Comparison of ENCODE assay signal across 9 mouse cellular contexts in the genomic region with DNA sequence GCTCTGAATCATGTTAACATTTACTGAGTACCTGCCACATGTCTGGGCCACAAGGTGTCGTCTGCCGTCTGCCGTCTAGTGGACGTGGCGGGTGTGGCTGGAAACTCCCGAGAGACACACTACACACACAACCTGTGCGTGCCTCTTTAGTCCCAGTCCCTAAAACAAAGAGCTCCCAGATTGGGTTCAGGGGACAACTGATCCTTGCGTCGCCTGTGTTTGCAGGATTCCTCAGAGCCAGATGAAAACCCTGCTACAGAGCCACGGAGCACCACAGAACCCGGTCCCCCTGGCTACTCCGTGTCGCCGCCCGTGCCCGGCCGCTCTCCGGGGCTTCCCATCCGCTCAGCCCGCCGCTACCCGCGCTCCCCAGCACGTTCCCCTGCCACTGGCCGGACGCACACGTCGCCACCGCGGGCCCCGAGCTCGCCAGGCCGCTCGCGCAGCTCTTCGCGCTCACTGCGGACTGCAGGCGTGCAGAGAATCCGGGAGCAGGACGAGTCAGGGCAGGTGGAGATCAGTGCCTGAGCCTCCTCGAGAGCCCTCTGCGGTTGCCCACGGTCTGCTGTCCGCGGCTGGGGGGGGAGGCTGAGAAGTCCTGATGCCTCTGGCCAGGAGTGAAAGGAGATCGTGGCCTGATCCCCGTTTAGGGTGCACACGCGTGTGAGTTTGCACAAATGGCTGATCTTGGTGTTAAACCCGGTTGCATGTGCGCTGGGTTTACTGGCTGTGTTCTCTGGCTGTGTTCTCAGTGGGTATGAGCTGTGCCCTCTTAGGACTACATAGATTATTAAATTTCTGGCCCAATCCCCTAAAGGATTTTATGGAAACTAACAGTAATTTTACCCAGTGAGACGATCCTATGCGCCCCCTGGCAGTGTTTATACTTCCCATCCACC. TPM values are rescaled to one million over a fixed set of nuclear protein-coding genes. Genes with fewer than 3 reads are reported as not detected.
A peak's percentile ranks its signal among the peaks of the same experiment; 100 is the strongest.
DNase-seq lines count a peak whose midpoint lies in the region; ATAC-seq and TF ChIP-seq lines count a peak whose summit lies in the region.
"Had no signal": no experiment of that assay in that cellular context is flagged by ENCODE, and none has a peak within 500 bp of the region (broad histone marks: within the 10 kb centered on the region; RNA-seq: fewer than 3 reads in every experiment).

No protein-coding gene starts in this region.

- H3K9ac ChIP-seq in forebrain, embryonic 16.5 days (replicated peaks; ENCODE audit: low read depth, low read length): peak overlapping the region; percentile 84
- peak overlapping the region; percentile 70 for H3K9ac ChIP-seq in hindbrain, postnatal 0 days (replicated peaks; ENCODE audit: low read length)

- peak overlapping the region; percentile 16 for H3K4me3 ChIP-seq in erythroblast, embryonic 14.5 days (replicated peaks)
- H3K4me3 ChIP-seq in forebrain, embryonic 16.5 days (replicated peaks; ENCODE audit: low read length): peak overlapping the region; percentile 59
- H3K4me3 ChIP-seq in hindbrain, postnatal 0 days (ENCODE audit: low read length): peak overlapping the region; percentile 47
- H3K4me3 ChIP-seq in olfactory bulb, adult 2 months (ENCODE audit: insufficient read depth, low read depth, low read length): peak overlapping the region; percentile 46

- WGBS in forebrain, embryonic 16.5 days: 7% methylated on average over 54 of the region's 54 CpGs
- 7% methylated on average over 52 of the region's 54 CpGs for WGBS in hindbrain, postnatal 0 days
- WGBS in olfactory bulb, adult 2 months: 17% methylated on average over 54 of the region's 54 CpGs

- no peaks in the 10 kb centered on the region for H3K9me3 ChIP-seq in erythroblast, embryonic 14.5 days (ENCODE audit: control insufficient read depth, low read length)
- H3K9me3 ChIP-seq in forebrain, embryonic 16.5 days (ENCODE audit: control insufficient read depth, low read length): no peaks in the 10 kb centered on the region
- H3K9me3 ChIP-seq in hindbrain, postnatal 0 days (ENCODE audit: low read length): no peaks in the 10 kb centered on the region

- peaks cover 25% of the 10 kb centered on the region for H3K27me3 ChIP-seq in erythroblast, embryonic 14.5 days (ENCODE audit: control insufficient read depth)
- no peaks in the 10 kb centered on the region for H3K27me3 ChIP-seq in forebrain, embryonic 16.5 days (replicated peaks; ENCODE audit: control insufficient read depth, insufficient read depth, low read length)
- no peaks in the 10 kb centered on the region for H3K27me3 ChIP-seq in hindbrain, postnatal 0 days (ENCODE audit: insufficient read depth, low read length)

- no peaks in the 10 kb centered on the region for H3K36me3 ChIP-seq in erythroblast, embryonic 14.5 days (ENCODE audit: control insufficient read depth)
- no peaks in the 10 kb centered on the region for H3K36me3 ChIP-seq in forebrain, embryonic 16.5 days (ENCODE audit: control insufficient read depth, insufficient read depth)
- H3K36me3 ChIP-seq in hindbrain, postnatal 0 days (ENCODE audit: insufficient read depth, low read length): no peaks in the 10 kb centered on the region

- no peak for ATAC-seq in erythroblast, adult 5-6 weeks (replicated peaks; ENCODE audit: low FRiP score, poor library complexity, severe bottlenecking)
- ATAC-seq in forebrain, embryonic 16.5 days: peak; percentile 87
- ATAC-seq in hindbrain, postnatal 0 days: peak; percentile 83

- peak; percentile 59 for TF ChIP-seq CTCF in hindbrain, postnatal 0 days (IDR thresholded peaks at IDR 0.05; ENCODE audit: low read depth)
- TF ChIP-seq CTCF in olfactory bulb, adult 2 months (IDR thresholded peaks at IDR 0.05; ENCODE audit: insufficient read depth, low read depth, low read length): no peak

- H3K27ac ChIP-seq in forebrain, embryonic 16.5 days (ENCODE audit: low read length): no peak overlapping the region
- peak overlapping the region; percentile 58 for H3K27ac ChIP-seq in hindbrain, postnatal 0 days
- no peak overlapping the region for H3K27ac ChIP-seq in olfactory bulb, adult 2 months (ENCODE audit: insufficient read depth, low read depth, low read length)

- peak overlapping the region; percentile 89 for H3K4me2 ChIP-seq in forebrain, embryonic 16.5 days (ENCODE audit: low read length)
- peak overlapping the region; percentile 68 for H3K4me2 ChIP-seq in hindbrain, postnatal 0 days (ENCODE audit: low read depth, low read length)

- TF ChIP-seq POLR2A in olfactory bulb, adult 2 months (IDR thresholded peaks at IDR 0.05; ENCODE audit: insufficient read depth, low read depth, low read length): no peak

- peaks cover 3% of the 10 kb centered on the region for H3K4me1 ChIP-seq in erythroblast, embryonic 14.5 days (ENCODE audit: control insufficient read depth)
- peaks cover 5% of the 10 kb centered on the region for H3K4me1 ChIP-seq in forebrain, embryonic 16.5 days (replicated peaks; ENCODE audit: control insufficient read depth, insufficient read depth, low read length)
- H3K4me1 ChIP-seq in hindbrain, postnatal 0 days (ENCODE audit: insufficient read depth, low read length): no peaks in the 10 kb centered on the region
- H3K4me1 ChIP-seq in olfactory bulb, adult 2 months (ENCODE audit: control insufficient read depth, insufficient read depth, low read length): peaks cover 4% of the 10 kb centered on the region; the same call in 1 of the 2 replicates

- DNase-seq in adrenal gland, adult 2 months: peak; percentile 68
- peak; percentile 65 for DNase-seq in hindbrain, postnatal 0 days (ENCODE audit: low spot score)
- peak; percentile 50 to 60 for DNase-seq in lung, adult 18-20 months
- DNase-seq in thymus, postnatal 10 days (ENCODE audit: low spot score in 2 of 2): no peak

RNA-seq across cellular contexts. Expression of a gene that starts 17.2 kb away (rescaled TPM):
- polyA plus RNA-seq in erythroblast, embryonic 14.5 days (2012): 0.02 and 0.23 TPM in 2 replicates
- not detected in 2 replicates for total RNA-seq in erythroblast, adult 5-6 weeks (2015; ENCODE audit: low replicate concordance)
- total RNA-seq in erythroblast, adult 5-6 weeks (2017; ENCODE audit: low replicate concordance): not detected in 2 replicates
- total RNA-seq in adrenal gland, adult 2 months (2021): 10 to 100 TPM; 17.3 to 27.0 TPM
- 47.5 and 54.0 TPM in 2 replicates for polyA plus RNA-seq in adrenal gland, adult 2 months (2012; rRNA removed)
- polyA plus RNA-seq in forebrain, embryonic 16.5 days (2015; fragmentation: Nextera tagmentation; extraction: Ambion mirVana): 4.5 and 4.6 TPM in 2 replicates
- 12.5 and 13.1 TPM in 2 replicates for total RNA-seq in hindbrain, postnatal 0 days (2014; rRNA removed)
- 3.6 and 4.5 TPM in 2 replicates for polyA plus RNA-seq in hindbrain, postnatal 0 days (2015; fragmentation: Nextera tagmentation; extraction: Ambion mirVana)
- polyA plus RNA-seq in olfactory bulb, adult 2 months (2012; ENCODE audit: insufficient read depth, insufficient read length, low replicate concordance, missing spikeins): not detected in 2 replicates
- polyA plus RNA-seq: C2C12 had no signal

RNA-seq across cellular contexts. Expression of a gene that starts 17.4 kb away (rescaled TPM):
- polyA plus RNA-seq in erythroblast, embryonic 14.5 days (2012): not detected in 2 replicates
- total RNA-seq in erythroblast, adult 5-6 weeks (2015; ENCODE audit: low replicate concordance): not detected in 2 replicates
- not detected in 2 replicates for total RNA-seq in erythroblast, adult 5-6 weeks (2017; ENCODE audit: low replicate concordance)
- under 1 TPM in 1 of 2 experiments, not detected in 1; 0.23 TPM for total RNA-seq in adrenal gland, adult 2 months (2021)
- polyA plus RNA-seq in adrenal gland, adult 2 months (2012; rRNA removed): 0.26 and 0.40 TPM in 2 replicates
- polyA plus RNA-seq in forebrain, embryonic 16.5 days (2015; fragmentation: Nextera tagmentation; extraction: Ambion mirVana): 6.3 and 6.6 TPM in 2 replicates
- total RNA-seq in hindbrain, postnatal 0 days (2014; rRNA removed): 40.5 and 45.9 TPM in 2 replicates
- polyA plus RNA-seq in hindbrain, postnatal 0 days (2015; fragmentation: Nextera tagmentation; extraction: Ambion mirVana): 69.2 and 74.4 TPM in 2 replicates
- not detected in 2 replicates for polyA plus RNA-seq in olfactory bulb, adult 2 months (2012; ENCODE audit: insufficient read depth, insufficient read length, low replicate concordance, missing spikeins)

RNA-seq across cellular contexts. Expression of a gene that starts 36.3 kb away (rescaled TPM):
- polyA plus RNA-seq in erythroblast, embryonic 14.5 days (2012): 0.13 and 0.28 TPM in 2 replicates
- 0.96 and 8.2 TPM in 2 replicates for total RNA-seq in erythroblast, adult 5-6 weeks (2015; ENCODE audit: low replicate concordance)
- 2.6 and 4.6 TPM in 2 replicates for total RNA-seq in erythroblast, adult 5-6 weeks (2017; ENCODE audit: low replicate concordance)
- total RNA-seq in adrenal gland, adult 2 months (2021): 1 to 10 TPM; 2.0 to 2.3 TPM
- 3.0 and 3.2 TPM in 2 replicates for polyA plus RNA-seq in adrenal gland, adult 2 months (2012; rRNA removed)
- polyA plus RNA-seq in forebrain, embryonic 16.5 days (2015; fragmentation: Nextera tagmentation; extraction: Ambion mirVana): 8.3 and 9.9 TPM in 2 replicates
- total RNA-seq in hindbrain, postnatal 0 days (2014; rRNA removed): 5.5 and 6.9 TPM in 2 replicates
- 7.1 and 7.4 TPM in 2 replicates for polyA plus RNA-seq in hindbrain, postnatal 0 days (2015; fragmentation: Nextera tagmentation; extraction: Ambion mirVana)
- polyA plus RNA-seq in olfactory bulb, adult 2 months (2012; ENCODE audit: insufficient read depth, insufficient read length, low replicate concordance, missing spikeins): not detected in 2 replicates

RNA-seq across cellular contexts. Expression of a gene that starts 48.5 kb away (rescaled TPM):
- polyA plus RNA-seq in erythroblast, embryonic 14.5 days (2012): 0.05 and 0.08 TPM in 2 replicates
- total RNA-seq in erythroblast, adult 5-6 weeks (2015; ENCODE audit: low replicate concordance): not detected in 2 replicates
- total RNA-seq in erythroblast, adult 5-6 weeks (2017; ENCODE audit: low replicate concordance): not detected in 2 replicates
- under 1 TPM; 0.62 to 0.75 TPM for total RNA-seq in adrenal gland, adult 2 months (2021)
- polyA plus RNA-seq in adrenal gland, adult 2 months (2012; rRNA removed): 2.9 and 5.9 TPM in 2 replicates
- 1.1 and 3.3 TPM in 2 replicates for polyA plus RNA-seq in forebrain, embryonic 16.5 days (2015; fragmentation: Nextera tagmentation; extraction: Ambion mirVana)
- 2.0 and 2.8 TPM in 2 replicates for total RNA-seq in hindbrain, postnatal 0 days (2014; rRNA removed)
- polyA plus RNA-seq in hindbrain, postnatal 0 days (2015; fragmentation: Nextera tagmentation; extraction: Ambion mirVana): 1.5 and 1.6 TPM in 2 replicates
- not detected in 2 replicates for polyA plus RNA-seq in olfactory bulb, adult 2 months (2012; ENCODE audit: insufficient read depth, insufficient read length, low replicate concordance, missing spikeins)

Comparison
In these comparisons a context has a peak if more than half of its experiments do, and no peak if none do; other contexts are left out.
1. DNase-seq: peak in adrenal gland, adult 2 months (single experiment), hindbrain, postnatal 0 days (single experiment) and lung, adult 18-20 months (2 of 2); none in thymus, postnatal 10 days (0 of 2).
2. Peak in every context shown above with its lines, with median percentiles within 50 percentile points of each other: H3K4me3 ChIP-seq.